Mouse (Mus musculus) lung, adult 2 months (tissue): Measurements from ENCODE around the gene Wnk1. TPM values are rescaled to one million over a fixed set of nuclear protein-coding genes. Genes with fewer than 3 reads are reported as not detected.

Source experiments
- DNase-seq: peaks from one replicate; pipeline ENCODE4 v3.0.0; 2022
- H3K4me1 ChIP-seq: fragments of 200-500 bp; 2 replicates; pipeline ENCODE4 v1.6.1; 2011; ENCODE audit warnings: low read length; ENCODE audit not compliant: control insufficient read depth, insufficient read depth
- H3K4me3 ChIP-seq: fragments of 200-500 bp; replicated peaks from 2 replicates; pipeline ENCODE3; 2011; ENCODE audit warnings: low read depth, mild to moderate bottlenecking, control low read depth, low read length; ENCODE audit errors: extremely low read depth
- CTCF ChIP-seq: fragments of 200-500 bp; IDR thresholded peaks from 2 replicates; pipeline ENCODE4 v1.5.1; 2011; ENCODE audit warnings: mild to moderate bottlenecking, low read length, control low read depth; ENCODE audit not compliant: insufficient read depth
- POLR2A ChIP-seq: fragments of 200-500 bp; IDR thresholded peaks from 2 replicates; pipeline ENCODE4 v1.6.1; 2011; ENCODE audit warnings: low read depth, mild to moderate bottlenecking, control low read depth, low read length, borderline replicate concordance; ENCODE audit errors: extremely low read depth
- WGBS: fragments of 180-500 bp; shearing (Covaris S2); methylation state at CpG from one replicate; pipeline ENCODE4 v1.1.7; 2018; 5-methylcytosine and 5-hydroxymethylcytosine counted together
- polyA plus RNA-seq: library from polyadenylated mRNA; depleted of rRNA; stranded (reverse); fragments of >200 nt; gene quantifications from 2 replicates; pipeline ENCODE4 v1.2.3, GENCODE M21; 2012; rRNA removed

Gene Wnk1
- polyA plus RNA-seq, 1 experiment, result 131 TPM

GRCm38 (mm10) chr6:119918561-119919181, 119.8 kb downstream of the Wnk1 start:
- no peak overlapping the region for H3K4me3 ChIP-seq
- WGBS, result 72% methylated on average over 16 of the region's 16 CpGs
- H3K4me1 ChIP-seq, result no peaks in the 10 kb centered on the region
- TF ChIP-seq CTCF, result no peak
- no peak for DNase-seq

GRCm38 (mm10) chr6:119915710-119916109, 122.8 kb downstream of the Wnk1 start:
- H3K4me1 ChIP-seq, result no peaks in the 10 kb centered on the region
- H3K4me3 ChIP-seq, result no peak overlapping the region
- no peak for TF ChIP-seq POLR2A
- no peak for TF ChIP-seq CTCF
- WGBS, result 84% methylated on average over 5 of the region's 5 CpGs
- no peak for DNase-seq

DNA sequence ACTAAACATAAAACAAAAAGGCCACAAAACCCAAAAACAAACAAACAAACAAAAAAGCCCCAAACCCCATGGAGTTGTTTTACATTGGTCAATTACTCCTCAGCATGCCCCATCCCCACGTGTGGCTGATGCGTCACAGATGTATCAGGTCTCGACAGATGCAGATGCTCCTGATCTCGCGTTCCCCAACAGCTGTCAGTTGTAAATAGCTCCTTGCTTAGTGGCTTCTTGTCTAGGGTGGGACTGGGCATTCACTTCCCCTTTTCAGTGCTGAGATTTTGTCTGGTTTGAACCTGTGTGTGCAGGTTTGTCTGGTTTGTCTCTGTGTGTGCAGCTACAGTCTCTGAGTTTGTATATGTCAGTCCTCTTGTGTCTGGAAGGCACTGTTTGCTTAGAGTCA, 126.4 kb downstream of the Wnk1 start:
- TF ChIP-seq POLR2A (no peak), CTCF (no peak)
- no peak for DNase-seq
- Histone ChIP-seq H3K4me1 (no peaks in the 10 kb centered on the region), H3K4me3 (no peak overlapping the region)
- WGBS, result 61% methylated on average over 5 of the region's 5 CpGs

DNA sequence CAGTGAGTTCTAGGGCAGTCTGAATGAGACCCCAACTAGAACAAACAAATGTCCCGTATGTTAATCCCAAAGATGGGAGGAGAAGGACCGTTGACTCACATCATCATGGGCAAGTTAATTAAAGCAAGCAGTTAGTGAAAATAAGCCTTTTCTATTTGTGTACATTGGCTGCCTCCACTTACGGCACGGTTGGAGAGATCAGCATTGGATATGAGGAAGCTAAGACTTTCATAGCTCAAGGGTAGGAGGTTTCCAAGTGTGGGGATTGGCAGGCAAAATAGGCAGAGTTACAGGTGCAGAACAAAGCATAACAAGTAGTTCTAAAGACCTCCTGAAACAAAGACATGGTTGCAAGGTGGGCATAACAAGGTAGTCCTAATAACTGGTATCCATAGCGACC, 133.0 kb downstream of the Wnk1 start:
- no peak for TF ChIP-seq CTCF
- TF ChIP-seq POLR2A, result no peak
- DNase-seq, result no peak
- no peak overlapping the region for H3K4me3 ChIP-seq
- H3K4me1 ChIP-seq, result peaks cover 4% of the 10 kb centered on the region
- 86% methylated on average over 5 of the region's 5 CpGs for WGBS

- Histone ChIP-seq H3K4me3 (peak overlapping the region; percentile 96), H3K4me1 (peaks cover 4% of the 10 kb centered on the region)
- TF ChIP-seq CTCF (no peak), POLR2A (no peak)
- 15% methylated on average over 15 of the region's 15 CpGs for WGBS
- DNase-seq, result no peak
These were observed 135.2 kb downstream of the Wnk1 start for GRCm38 (mm10) chr6:119903081-119903789.

DNA sequence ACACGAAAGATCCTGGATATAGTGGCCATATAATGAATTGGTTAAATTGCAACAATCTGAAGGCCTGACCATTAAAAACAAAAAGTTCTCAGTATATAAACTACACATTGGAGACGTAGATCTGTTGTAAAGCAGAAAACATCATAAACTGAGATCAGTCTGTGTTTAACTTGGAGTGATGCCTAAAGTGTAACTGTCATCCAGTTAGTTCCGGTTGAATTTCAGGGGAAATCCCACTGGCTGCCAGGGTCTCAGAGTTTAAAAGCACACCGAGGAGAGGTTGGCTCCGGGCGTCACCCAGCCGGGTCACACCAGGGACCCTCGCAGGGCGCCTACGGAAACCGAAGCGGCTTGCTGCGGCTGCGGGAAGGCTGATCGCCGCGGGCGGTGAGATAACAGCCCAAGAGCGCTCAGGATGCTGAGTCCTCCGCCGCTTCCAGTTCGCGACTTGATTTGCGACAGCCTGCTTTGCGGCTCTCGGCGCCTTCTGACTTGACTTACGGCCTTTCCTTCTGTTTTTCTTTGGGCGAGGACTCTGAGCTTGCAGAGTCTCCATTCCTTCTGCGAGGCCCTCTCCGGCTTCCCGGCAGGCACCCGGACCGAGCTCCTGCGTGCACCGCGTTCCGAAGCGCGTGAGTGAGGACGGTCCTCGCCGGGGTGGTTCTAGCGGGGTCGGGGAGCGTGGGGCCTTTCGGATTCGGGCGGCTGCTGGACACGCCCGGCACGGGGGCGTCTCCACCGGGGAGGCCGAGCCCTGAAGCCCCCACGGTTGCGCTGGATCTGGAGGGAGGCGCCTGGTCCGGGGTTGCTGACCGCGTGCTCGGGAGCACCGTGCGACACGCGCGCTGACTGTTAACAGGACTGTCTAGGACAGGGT, 136.0 kb downstream of the Wnk1 start, which contains the start of gene Rad52:
Gene Rad52 (plus strand): TSS at position 495 of the 877 bp plus-strand sequence.
- TF ChIP-seq POLR2A, result peak; percentile 50; the same call in 1 of the 2 replicates
- no peak for TF ChIP-seq CTCF
- DNase-seq, result peak; percentile 82
- Histone ChIP-seq H3K4me1 (peaks cover 4% of the 10 kb centered on the region), H3K4me3 (peak within 1 kb of the TSS; percentile 96)
- WGBS, result 1% methylated on average over 67 of the region's 67 CpGs

- no peaks in the 10 kb centered on the region for H3K4me1 ChIP-seq
- 70% methylated on average over 7 of the region's 7 CpGs for WGBS
- TF ChIP-seq POLR2A (no peak), CTCF (no peak)
- H3K4me3 ChIP-seq, result no peak overlapping the region
- no peak for DNase-seq
These were observed 145.8 kb downstream of the Wnk1 start for GRCm38 (mm10) chr6:119892711-119893110.

DNA sequence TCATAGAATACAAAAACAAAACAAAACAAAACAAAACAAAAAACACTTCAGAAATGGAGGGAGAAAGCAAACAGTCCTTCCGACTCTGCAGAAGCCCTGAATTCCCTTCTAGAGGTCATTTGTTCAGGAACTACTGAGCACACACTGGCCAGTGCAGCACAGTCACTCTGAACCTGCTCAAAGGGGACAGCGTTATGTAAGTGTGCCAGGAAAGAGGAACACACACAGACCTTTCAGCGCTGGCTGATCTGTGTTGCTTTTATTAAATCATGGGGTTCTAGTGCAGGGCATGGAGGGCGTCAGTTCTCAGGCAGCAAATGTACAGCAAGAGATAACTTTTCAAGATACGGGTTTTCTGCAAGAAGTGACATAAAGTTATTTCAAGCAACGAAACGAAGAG, 155.3 kb downstream of the Wnk1 start:
- no peak overlapping the region for H3K4me3 ChIP-seq
- no peaks in the 10 kb centered on the region for H3K4me1 ChIP-seq
- TF ChIP-seq POLR2A (no peak), CTCF (no peak)
- 54% methylated on average over 7 of the region's 7 CpGs for WGBS
- no peak for DNase-seq

Other genes with a start within 250 kb of the Wnk1 start
- gene Erc1, start 190.5 kb downstream of the Wnk1 start, polyA plus RNA-seq, result 7.3 and 8.7 TPM in 2 replicates
- gene Rad52, start 136.0 kb downstream of the Wnk1 start, polyA plus RNA-seq, result 27.8 and 29.0 TPM in 2 replicates
- gene Ninj2, start 54.7 kb upstream of the Wnk1 start, polyA plus RNA-seq, result 0.26 and 0.35 TPM in 2 replicates